Mouse (Mus musculus) kidney, postnatal 25 days (tissue): ENCODE measurements around the gene Tceanc2.

Experiments used
- DNase-seq, 2 experiments: peaks; one replicate each; pipeline ENCODE4 v3.0.0; 2021; ENCODE audit warnings: mixed read lengths in 2 of 2

Gene Tceanc2

DNA sequence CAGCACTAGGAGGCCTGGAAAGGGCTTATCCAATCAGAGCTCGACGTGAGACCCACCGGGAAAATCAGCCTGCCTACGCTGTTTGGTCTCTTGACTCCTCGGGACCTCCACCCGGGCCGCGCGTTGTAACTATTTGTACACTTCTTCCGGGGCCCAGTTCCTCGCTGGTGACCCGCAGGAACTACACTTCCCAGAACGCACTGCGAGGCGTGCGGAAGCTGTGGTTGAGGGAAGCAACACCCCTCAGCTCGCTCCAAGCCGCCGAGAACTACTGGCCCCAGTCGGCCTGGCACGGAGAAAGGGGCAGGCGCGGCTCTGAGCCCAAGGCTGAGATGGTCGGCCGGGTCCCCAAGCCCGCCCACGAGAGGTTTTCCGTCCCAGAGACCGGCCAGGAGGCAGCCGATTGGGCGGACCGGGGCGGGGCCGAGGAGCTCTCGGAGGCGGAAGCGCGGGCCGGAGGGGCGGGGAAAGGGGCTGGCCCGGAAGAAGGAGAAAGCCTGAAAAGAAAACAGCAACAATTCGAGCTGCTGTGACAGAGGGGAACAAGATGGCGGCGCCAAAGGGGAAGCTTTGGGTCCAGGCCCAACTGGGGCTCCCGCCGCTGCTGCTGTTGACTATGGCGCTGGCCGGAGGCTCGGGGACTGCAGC, 610 bp downstream of the Tceanc2 start, which contains the start of gene Tmem59:
Gene Tmem59, plus strand, starts transcription at position 218 of the 648 bp plus-strand sequence.
- DNase-seq = peak; percentile 96 to 99

DNA sequence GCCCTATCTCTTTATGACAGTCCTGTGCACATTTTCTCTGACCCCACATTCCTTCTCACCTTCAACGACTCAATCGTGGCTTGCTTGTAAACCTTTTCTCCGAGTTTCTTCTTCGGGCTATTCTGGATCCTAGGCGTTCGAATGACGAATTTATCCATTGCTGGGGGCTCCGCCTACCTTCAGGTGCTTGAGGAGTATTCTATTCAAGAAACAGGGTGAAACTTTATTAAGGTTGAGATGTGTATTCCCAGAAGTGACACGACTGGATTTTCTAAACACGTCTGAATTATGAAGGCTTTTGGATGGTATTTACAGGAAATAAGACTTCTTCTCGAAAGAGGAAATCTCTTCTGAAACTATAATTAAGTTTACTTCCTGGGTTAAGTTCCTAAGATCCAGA, 1.4 kb downstream of the Tceanc2 start:
- no peak for DNase-seq

DNA sequence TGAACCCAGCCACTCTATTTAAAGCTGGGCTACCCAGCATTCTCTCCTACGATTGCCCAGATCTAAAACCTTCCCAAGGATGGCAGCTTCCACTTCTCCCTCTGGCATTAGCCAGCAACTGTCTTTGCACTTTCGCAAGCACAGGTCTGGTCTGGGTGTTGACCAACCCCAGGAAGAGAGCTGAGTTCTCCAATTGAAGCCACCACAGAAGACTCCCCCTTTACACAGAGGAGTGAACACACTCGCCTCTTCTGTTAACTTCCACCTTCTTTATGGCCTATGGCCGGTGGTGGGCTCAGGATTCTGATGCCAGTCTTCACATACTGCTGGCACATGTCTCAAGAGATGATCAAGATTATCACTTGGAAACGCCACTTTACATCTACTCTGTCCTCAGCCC, 11.1 kb downstream of the Tceanc2 start:
- DNase-seq = no peak

DNA sequence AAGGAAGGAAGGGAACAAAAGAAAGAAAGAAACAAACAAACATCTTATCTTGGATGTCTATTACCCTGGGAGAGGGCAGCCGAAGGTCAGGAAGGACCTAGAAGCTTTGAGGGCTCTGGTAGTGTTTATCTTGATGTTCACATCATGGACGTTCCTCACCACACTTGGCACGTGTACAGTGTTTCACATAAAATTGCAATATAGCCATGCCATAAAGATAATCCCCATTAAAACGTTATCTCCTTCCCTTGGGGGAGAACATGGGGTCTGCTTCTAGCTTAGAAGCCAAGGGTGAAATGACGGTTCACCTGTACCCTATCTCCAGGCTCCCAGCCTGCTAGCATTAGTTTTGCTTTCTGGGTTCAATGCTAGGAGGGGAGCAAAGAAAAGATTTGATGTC, 12.2 kb downstream of the Tceanc2 start:
- DNase-seq = no peak

DNA sequence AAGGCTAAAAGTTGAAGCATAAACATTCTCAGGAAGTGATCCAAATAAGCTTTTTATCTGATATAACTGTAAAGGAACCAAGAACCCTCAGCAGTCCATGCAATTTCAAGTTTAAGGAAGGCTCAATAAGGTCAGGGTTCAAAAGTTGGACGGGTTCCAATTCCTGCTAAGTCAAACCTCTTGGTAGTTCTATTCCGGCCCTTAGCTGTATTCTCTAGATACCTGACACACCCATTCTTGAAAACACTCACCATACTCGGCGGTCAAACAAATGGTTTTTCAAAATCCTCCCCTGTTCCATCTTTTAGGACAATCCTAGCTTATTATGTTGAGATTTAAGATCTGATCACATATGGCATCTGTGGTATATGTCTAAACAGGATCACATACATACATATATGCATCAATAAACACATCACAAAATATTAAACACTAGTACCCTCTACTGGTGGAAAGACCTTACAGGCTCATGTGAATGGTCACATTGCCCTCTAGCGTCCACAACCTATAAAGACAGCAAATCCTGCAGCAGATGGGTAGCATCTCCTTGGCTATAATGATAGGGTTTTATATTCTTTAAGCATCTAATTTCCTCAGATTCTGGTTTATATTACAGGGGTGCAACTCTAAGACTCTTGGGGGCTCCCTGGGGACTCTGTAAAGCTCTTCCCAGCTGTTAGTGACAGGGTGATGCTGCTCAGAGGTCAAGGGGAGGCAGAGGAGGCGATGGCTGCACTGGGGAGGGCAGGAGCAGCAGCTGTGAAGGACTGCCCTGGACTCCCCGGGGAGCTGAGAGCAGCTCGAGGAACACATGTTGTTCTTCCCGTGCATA, 14.9 kb downstream of the Tceanc2 start:
- peak; percentile 66 to 83 for DNase-seq

DNA sequence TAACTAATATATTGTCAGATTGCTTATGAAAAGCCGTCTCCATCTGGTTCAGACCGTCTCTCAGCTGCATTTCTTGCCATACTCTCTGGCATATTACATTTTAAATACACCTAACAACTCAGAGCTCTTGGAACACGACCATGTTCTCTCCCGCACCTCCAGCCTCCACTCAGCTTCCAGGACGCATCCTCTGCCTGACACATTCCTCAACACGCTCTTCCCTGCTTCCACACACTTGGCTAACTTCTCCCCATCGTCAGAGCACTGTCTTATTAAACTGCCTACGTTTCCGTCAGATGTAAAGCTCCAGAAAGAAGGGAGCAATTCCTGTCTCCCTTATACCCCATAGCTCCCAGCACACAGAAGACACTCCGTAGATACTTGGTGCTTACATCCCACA, 15.6 kb downstream of the Tceanc2 start:
- no peak for DNase-seq

DNA sequence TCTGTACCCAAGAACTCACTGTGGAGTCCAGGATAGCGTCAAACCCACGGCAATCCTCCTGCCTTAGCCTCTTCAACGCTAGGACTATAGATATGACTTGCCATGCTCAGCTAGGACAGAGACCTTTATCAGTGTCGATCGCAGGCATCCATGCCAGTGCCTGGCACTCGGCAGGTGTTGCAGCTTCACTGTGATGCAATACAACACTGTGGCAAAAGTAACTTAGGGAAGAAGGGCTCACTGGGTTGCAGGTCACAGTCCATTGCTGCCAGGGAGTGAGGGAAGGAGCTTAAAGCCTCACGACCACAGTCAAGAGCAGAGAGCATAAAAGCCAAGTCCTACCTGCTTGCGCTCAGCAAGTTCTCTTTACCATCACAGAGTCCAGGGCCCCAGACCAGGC, 18.7 kb downstream of the Tceanc2 start:
- peak; percentile 13 to 58 for DNase-seq

DNA sequence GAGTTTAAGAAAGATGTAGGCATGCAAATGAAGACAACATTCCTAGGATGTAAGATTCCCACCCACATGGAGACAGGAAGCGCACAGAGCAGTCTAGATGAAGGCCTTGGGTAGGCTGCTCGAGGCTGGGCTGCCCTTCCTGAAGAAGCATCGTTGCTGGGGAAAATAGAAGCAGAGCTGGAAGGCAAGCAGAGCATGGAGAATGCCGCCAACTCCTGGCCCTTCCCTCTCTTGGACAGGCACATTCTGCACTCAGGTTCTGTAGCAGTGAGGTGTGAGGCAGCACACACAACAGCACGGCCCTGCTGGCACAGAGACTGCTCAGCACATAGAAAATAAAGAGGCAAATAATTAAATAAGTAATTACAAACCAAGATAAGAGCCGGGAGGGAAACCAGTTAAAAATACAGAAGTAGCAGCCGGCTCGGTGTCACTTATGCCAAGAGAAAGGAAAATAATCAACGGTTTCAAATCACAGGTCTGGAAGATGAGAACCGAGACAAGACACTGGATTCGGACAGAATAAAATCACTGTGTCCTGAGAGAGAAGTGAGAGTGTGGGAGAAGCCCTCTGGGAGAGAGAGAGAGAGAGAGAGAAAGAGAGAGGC, 19.6 kb downstream of the Tceanc2 start:
- DNase-seq = no peak

DNA sequence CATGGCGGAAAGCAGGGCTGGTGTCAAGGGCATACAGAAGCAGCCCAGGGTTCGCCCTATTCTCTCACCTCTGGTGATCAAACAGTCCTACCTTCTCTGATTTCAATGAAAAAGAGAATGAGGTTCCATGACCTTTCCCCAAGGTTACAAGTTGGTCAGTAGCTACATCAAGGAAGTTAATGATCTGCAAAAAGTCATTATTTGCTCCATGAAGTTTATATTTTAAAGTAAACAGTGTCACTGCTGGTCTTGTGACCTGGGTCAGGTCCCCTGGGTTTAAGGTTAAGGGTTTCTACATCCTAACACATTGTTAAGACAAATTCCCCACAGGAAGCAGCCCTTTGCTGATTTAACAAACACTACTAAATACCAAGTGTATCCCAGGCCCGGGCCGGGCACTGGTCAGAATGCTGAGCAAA, 21.9 kb downstream of the Tceanc2 start:
- peak; percentile 62 to 67 for DNase-seq

DNA sequence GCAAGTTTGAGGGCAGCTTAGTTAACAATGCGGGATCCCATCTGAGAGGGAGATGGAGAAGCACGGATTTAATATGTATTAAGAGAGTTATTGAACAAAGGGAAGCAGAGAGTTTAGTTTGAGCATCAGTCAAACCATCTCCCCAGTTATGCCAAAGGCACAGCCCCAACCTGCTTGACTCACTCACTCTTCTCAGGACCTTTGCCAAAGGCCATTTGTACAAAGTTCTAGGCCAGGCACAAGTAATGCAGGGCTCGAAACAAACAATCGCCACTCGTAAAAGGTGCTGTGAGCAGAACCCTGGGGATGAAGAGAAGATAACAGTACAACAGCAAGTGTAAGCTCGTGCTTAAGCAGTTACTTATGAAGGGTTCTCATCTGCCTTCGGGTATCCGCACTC, 26.3 kb downstream of the Tceanc2 start:
- DNase-seq = no peak

DNA sequence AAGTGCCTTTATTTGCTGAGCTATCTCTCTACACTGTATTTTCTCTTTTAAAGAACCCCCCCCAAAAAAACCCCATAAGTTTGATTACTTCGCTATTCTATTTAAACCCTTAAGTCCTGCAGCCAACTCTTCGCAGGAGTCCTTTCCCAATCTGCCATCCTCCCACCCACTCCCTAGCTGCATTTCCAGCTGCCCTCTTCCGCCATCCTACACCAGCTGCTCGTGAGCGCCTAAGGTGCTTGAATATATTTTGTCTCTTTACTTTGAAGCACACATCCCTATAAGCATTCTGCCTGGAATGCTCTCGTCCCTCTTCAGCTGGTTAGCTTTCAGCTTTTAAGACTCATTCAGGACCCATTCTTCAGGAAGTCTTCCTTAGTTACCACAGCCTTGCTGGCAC, 27.9 kb downstream of the Tceanc2 start:
- no peak for DNase-seq

DNA sequence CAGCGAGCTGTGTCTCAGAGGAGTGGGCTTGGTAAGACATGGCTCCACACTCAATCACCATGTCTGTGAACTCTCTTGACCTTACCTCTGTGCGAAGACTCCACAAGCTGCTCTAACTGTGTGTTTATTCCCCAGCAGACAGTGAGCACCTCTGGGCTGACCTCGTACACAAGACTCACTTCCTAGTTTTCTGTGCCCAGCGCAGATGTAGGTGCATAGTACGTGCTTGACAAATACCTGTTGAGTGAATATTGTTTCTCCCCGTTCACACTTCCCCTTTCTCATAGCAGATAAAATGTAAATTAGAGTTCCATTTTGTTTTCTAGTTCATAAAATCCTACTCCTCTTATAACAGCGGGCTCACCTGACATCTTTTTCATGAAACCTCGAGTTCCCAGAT, 35.4 kb downstream of the Tceanc2 start:
- DNase-seq = no peak

DNA sequence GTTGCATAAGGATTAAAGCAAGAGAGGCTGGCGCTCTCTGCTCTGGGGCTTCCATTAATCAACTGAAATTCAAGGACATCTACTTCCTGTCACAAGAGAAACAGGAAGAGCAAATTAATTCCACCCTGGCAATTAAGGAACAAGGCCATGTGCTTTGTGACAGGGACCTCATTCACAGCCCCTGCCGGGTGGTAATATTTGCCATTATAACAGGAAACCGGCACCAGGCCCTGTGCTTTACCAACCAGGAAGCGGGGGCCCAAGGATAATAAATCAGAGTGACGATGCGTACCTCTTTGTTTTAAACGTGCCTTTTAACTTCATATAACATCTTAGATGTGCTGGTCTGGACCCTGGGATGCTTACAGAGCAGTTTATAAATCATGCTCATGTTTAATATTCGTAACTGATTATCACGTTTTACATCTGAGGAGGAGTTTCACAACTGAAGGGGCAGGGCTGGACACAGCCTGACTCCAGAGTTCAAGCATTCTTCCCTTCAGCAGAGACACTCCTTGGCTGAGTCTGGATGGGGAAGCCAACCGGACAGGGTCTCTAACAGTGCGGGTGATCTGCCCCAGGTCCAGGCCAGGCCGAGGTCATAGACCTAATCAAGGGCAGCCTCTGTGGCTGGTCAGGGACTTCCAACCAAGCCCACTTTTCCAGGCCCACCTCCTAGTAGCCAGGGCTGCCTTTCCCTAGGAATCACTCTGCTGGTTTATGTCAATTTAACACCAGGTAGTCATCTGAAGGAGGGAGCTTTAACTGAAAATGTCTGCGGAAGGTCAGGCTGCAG, 38.9 kb downstream of the Tceanc2 start:
- DNase-seq = peak; percentile 43 to 58

DNA sequence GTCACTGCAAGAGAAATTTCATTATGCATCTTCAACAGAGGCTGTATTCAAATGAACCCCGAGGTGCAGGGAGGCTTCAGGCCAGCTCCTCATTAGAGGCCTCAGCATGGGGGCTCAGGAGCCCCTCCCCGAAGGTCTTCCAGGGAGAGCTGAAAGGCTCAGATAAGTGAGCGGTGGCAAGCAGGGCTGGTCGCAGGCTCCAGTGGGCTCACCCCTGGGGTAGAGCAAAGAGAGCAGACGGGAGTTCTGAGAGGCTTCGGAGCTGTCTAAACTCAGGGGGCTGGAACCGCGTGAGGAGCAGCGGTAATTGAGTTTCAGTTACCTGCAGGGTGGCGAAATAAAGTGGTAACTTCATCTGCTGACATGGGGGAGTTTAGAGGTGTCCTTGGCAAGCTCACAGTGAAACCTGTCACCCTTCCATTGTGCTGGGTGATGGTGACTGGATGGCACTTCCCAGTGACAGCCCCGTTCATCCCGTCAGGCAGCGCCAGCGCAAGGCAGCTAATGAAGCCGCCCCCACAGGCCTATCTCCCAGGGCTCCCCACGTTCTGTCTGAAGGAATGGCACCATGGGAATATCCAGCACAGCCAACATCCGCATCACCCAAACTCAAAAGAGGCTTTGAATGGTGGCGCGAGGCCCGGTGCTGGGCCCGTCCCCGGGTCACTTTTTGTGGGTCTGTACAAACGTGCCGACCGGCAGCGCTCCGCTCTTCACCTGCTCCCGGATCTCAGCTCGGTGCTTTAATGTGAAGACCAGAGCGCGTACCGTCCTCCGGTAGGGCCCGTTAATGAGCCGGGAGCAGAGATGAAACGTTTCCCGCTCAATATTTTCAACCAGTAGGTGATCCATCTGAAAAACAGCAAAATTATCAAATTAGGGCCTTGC, 39.7 kb downstream of the Tceanc2 start:
- no peak for DNase-seq

DNA sequence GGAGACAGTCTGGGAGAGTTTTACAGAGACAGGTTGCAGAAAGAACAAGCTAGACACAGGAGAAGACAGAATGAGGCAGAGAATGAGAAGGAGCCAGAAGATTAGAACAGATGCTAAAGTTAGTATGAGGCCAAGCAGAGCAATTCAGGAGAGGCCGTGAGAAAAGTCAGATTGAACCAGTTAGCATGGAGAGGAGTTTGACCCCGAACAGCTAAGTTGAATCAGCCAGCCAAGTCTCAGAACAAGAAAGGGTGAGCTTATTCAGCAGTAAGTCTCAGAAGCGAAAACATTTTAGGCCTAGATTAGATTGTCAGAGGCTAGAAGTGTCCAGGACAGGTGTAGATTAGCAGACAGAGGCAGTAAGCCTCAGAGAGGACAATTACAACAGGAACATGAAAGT, 42.4 kb downstream of the Tceanc2 start:
- peak; percentile 35 to 54 for DNase-seq

DNA sequence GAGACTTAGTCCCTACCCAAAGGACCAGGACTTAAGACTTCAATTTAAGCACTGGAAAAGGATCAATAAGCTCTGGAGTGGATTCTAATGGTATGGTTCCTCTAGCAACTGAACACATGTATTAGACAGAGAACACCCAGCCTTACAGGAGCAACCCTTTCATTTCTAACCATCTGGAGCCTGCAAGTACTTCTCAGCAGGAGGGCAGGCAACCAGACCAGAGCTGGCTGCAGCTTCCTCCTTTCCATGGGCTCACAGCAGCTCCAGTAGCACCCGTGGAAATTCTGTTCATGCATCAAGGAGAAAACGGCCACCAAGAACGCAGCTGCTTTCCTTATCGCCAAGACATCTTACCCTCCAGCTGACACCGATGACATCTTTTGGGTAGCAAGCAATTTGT, 43.3 kb downstream of the Tceanc2 start:
- no peak for DNase-seq

DNA sequence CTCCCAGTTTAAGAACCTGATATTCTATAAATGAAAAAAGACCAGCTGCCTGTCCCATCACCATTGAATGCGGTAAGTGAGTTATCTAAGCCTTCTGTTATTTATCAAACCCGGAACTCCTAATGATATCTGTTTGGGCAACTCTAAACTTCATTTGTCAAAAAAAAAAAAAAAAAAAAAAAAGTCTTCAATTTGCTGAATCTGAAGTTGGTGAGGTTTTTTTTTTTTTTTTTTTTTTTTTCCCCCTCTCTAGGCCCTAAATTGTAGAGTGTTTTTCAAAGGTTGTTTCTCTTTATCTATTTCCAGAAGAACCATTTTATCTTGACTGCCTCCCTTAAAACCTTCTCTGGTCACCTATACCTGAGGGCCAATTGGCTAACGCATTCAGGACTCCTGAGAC, 44.0 kb downstream of the Tceanc2 start:
- no peak for DNase-seq

DNA sequence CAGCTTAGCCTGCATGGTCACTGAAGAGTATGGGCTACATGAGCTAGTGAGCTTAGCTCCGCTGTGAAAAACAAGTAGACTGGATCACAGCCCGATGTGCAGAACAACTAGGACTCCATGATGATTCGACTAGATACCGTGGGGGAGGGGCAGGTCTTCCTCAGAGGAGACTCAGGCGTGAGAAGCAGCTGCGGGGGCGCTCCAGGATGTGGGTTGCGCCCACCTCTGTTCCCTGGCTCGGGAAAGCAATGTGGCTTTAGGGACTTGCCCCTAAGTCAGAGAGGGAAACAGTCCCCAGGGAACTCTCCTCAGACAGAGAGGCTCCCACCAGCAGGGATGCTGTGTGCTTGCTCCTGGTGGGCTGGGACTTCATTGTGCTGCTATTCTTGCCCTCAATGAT, 48.4 kb downstream of the Tceanc2 start:
- peak; percentile 45 to 46 for DNase-seq

DNA sequence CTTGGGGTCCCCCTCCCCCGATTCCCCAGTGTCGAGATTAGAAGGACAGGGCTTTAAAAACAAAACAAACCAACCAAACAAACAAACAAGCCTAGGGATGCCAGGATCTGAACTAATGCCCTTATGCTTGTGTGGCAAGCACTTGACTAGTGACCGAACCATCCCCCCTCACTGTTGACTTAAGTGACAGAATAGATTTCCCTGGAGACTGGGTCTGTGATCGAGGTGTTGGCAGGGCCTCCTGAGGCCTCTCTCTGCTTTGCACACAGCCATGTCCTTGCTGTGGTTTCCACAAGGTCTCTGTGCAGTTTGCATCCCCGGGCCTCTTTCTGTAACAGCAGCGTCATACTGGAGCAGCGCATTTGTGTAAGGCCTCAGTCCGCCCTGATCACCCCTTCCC, 49.5 kb downstream of the Tceanc2 start:
- DNase-seq = peak in 1 of 2 experiments; percentile 36

DNA sequence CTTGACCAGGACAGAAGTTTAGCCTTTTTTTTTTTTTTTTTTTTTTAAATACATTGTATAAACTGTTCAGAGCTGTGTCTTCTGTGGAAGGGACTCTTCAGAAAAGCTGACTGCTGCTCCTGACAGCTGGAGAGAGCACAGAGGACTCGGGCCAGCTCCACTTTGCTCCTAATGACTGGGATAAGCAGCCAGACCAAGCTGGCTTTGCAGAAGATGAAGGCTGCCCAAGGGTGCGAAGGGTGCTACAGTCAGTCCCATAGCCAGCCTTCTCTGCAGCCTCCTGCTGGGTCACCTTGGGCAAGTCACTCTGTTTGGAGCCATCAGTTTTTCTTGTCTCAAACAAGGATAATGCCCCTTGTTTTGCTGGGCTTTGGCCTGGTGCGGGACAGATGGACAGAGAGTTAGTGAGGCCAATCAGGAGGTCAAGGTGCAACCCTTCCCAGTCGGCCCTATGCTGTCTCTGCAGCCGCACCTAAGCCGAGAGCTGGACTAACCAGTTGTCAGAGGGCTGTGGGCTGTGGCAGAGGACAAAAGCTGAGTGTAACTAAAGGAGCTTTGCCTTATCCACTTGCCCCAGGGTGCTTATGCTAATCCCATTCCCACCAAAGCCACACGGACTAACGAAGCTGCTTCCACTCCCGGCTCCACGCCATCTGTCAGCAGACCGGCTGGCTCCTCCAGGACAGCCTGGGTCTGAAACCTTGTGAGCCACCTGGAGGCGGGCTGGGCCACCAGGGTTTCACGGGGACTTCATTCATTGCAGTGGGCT, 50.8 kb downstream of the Tceanc2 start:
- peak; percentile 24 to 43 for DNase-seq

DNA sequence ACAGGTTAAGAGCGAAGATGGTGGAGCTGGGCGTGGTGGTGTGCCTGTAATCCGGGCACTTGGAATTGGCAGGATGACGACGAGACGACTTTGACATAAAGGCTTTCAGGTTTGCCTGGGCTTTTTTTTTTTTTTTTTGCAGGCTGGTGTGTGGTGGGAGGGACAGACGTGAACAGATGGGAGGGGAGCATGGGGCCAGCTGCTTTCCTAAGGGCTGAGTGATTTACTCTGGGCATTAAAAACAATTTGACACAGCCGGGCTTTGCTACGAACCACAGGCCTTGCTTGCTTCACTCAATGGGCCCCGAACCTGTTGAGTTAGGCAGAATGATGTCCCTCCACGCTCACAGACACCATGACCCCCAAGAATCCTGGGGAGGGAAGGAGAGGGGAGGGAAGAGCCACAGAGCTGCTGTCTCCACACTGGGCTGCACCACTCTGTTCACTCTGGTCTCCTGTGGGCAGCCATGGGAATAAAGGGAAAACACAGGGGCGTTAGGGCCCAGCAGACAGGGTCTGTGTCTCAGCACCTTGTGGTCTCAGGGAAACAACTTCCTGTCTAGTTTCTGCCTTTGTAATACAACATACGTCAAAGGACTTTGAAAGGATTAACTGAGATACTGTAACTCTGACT, 51.9 kb downstream of the Tceanc2 start:
- no peak for DNase-seq
